Comparison of ENCODE assay signal across 16 mouse cellular contexts in the genomic region with DNA sequence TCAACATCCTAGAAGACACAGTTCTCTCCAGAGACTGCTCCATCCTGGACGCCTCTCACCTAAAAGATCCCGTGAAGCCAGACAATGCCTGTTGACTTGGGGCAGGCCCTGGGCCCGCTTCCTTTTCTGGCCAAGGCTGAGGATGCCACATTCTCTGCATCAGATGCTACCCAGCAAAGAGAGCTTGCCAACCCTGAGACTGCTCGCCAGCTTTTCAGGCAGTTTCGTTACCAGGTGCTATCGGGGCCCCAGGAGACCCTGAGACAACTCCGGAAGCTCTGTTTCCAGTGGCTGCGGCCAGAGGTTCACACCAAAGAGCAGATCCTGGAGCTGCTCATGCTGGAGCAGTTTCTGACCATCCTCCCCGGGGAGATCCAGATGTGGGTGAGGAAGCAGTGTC.
"Had no signal": no experiment of that assay in that cellular context is flagged by ENCODE, and none has a peak within 500 bp of the region (broad histone marks: within the 10 kb centered on the region; RNA-seq: fewer than 3 reads in every experiment).

No protein-coding gene starts in this region.

- H3K4me1 ChIP-seq: stomach, embryonic 15.5 days had no signal

- H3K9ac ChIP-seq: liver, embryonic 13.5 days; midbrain, embryonic 15.5 days; neural tube, embryonic 13.5 days; stomach, embryonic 15.5 days had no signal

- DNase-seq: kidney, adult 9 months; kidney, postnatal 14 days; kidney, postnatal 4 days; liver, embryonic 13.5 days; lung, adult 2 months; lung, postnatal 14 days; lung, postnatal 4 days; retina, postnatal 1 day; right cerebral cortex, postnatal 25 days; spleen, adult 18-20 months; thymus, postnatal 25 days had no signal

- ATAC-seq: midbrain, embryonic 15.5 days had no signal

- H3K27ac ChIP-seq: liver, embryonic 13.5 days; midbrain, embryonic 15.5 days; neural tube, embryonic 13.5 days; stomach, embryonic 15.5 days had no signal

- H3K9me3 ChIP-seq: liver, embryonic 13.5 days; midbrain, embryonic 15.5 days; neural tube, embryonic 13.5 days; stomach, embryonic 15.5 days had no signal

- H3K36me3 ChIP-seq: midbrain, embryonic 15.5 days had no signal

- H3K4me3 ChIP-seq: liver, embryonic 13.5 days; midbrain, embryonic 15.5 days; myocyte; neural tube, embryonic 13.5 days; stomach, embryonic 15.5 days had no signal

- H3K4me2 ChIP-seq: liver, embryonic 13.5 days; midbrain, embryonic 11.5 days; midbrain, embryonic 15.5 days; neural tube, embryonic 13.5 days; stomach, embryonic 15.5 days had no signal

- H3K27me3 ChIP-seq: liver, embryonic 13.5 days; midbrain, embryonic 15.5 days; neural tube, embryonic 13.5 days; stomach, embryonic 15.5 days had no signal
